ENCODE assay signal across 16 mouse cellular contexts in genomic region chr6:38181756-38182318, GRCm38 (mm10). TPM values are rescaled to one million over a fixed set of nuclear protein-coding genes. Genes with fewer than 3 reads are reported as not detected.
A peak's percentile ranks its signal among the peaks of the same experiment; 100 is the strongest.
DNase-seq lines count a peak whose midpoint lies in the region; ATAC-seq lines count a peak whose summit lies in the region.
"Had no signal": no experiment of that assay in that cellular context is flagged by ENCODE, and none has a peak within 500 bp of the region (broad histone marks: within the 10 kb centered on the region; RNA-seq: fewer than 3 reads in every experiment).

No protein-coding gene starts in this region.

- no peaks in the 10 kb centered on the region for H3K9me3 ChIP-seq in midbrain, embryonic 10.5 days (replicated peaks)
- no peaks in the 10 kb centered on the region for H3K9me3 ChIP-seq in midbrain, embryonic 14.5 days (ENCODE audit: control insufficient read depth, low read length)
- no peaks in the 10 kb centered on the region for H3K9me3 ChIP-seq in intestine, embryonic 14.5 days (ENCODE audit: control insufficient read depth, low read length)
- H3K9me3 ChIP-seq in limb, embryonic 13.5 days: peaks cover 6% of the 10 kb centered on the region; the same call in 1 of the 2 replicates
- H3K9me3 ChIP-seq in stomach, embryonic 16.5 days (replicated peaks; ENCODE audit: control insufficient read depth, low read length): no peaks in the 10 kb centered on the region

- H3K4me2 ChIP-seq in midbrain, embryonic 14.5 days (ENCODE audit: low read length): no peak overlapping the region
- H3K4me2 ChIP-seq in intestine, embryonic 14.5 days (ENCODE audit: low read length): no peak overlapping the region
- H3K4me2 ChIP-seq in limb, embryonic 13.5 days (replicated peaks): no peak overlapping the region
- H3K4me2 ChIP-seq in stomach, embryonic 16.5 days (ENCODE audit: low read depth, low read length): no peak overlapping the region

- WGBS in midbrain, embryonic 10.5 days: 85% methylated on average over 10 of the region's 10 CpGs
- 72% methylated on average over 10 of the region's 10 CpGs for WGBS in midbrain, embryonic 14.5 days
- 45% methylated on average over 10 of the region's 10 CpGs for WGBS in intestine, embryonic 14.5 days
- 25% methylated on average over 5 of the region's 10 CpGs for WGBS in limb, embryonic 13.5 days
- 43% methylated on average over 5 of the region's 10 CpGs for WGBS in stomach, embryonic 16.5 days

- H3K27ac ChIP-seq in midbrain, embryonic 10.5 days (replicated peaks): peak overlapping the region; percentile 63; the same call in 1 of the 2 replicates
- H3K27ac ChIP-seq in midbrain, embryonic 14.5 days (replicated peaks; ENCODE audit: low read depth, low read length): no peak overlapping the region
- peak overlapping the region; percentile 88 for H3K27ac ChIP-seq in intestine, embryonic 14.5 days (ENCODE audit: low read depth)
- H3K27ac ChIP-seq in limb, embryonic 13.5 days: peak overlapping the region; percentile 80
- H3K27ac ChIP-seq in stomach, embryonic 16.5 days (ENCODE audit: low read length): peak overlapping the region; percentile 56
- H3K27ac ChIP-seq: kidney, postnatal 0 days had no signal

- H3K4me3 ChIP-seq in midbrain, embryonic 10.5 days: no peak overlapping the region
- H3K4me3 ChIP-seq in midbrain, embryonic 14.5 days (replicated peaks; ENCODE audit: low read depth, low read length): no peak overlapping the region
- no peak overlapping the region for H3K4me3 ChIP-seq in intestine, embryonic 14.5 days (ENCODE audit: low read depth, low read length)
- no peak overlapping the region for H3K4me3 ChIP-seq in limb, embryonic 13.5 days
- no peak overlapping the region for H3K4me3 ChIP-seq in stomach, embryonic 16.5 days (replicated peaks; ENCODE audit: low read length)

- H3K27me3 ChIP-seq in midbrain, embryonic 10.5 days (ENCODE audit: low read depth, poor library complexity, severe bottlenecking): no peaks in the 10 kb centered on the region
- H3K27me3 ChIP-seq in midbrain, embryonic 14.5 days (ENCODE audit: control insufficient read depth, insufficient read depth, low read length): no peaks in the 10 kb centered on the region
- H3K27me3 ChIP-seq in intestine, embryonic 14.5 days (replicated peaks; ENCODE audit: control insufficient read depth, insufficient read depth, low read length): no peaks in the 10 kb centered on the region
- no peaks in the 10 kb centered on the region for H3K27me3 ChIP-seq in limb, embryonic 13.5 days
- H3K27me3 ChIP-seq in stomach, embryonic 16.5 days (ENCODE audit: control insufficient read depth, insufficient read depth, low read length): no peaks in the 10 kb centered on the region
- H3K27me3 ChIP-seq: Patski had no signal

- H3K4me1 ChIP-seq in midbrain, embryonic 10.5 days: peaks cover 29% of the 10 kb centered on the region
- H3K4me1 ChIP-seq in midbrain, embryonic 14.5 days (ENCODE audit: control insufficient read depth, insufficient read depth, low read length): no peaks in the 10 kb centered on the region
- H3K4me1 ChIP-seq in intestine, embryonic 14.5 days (replicated peaks; ENCODE audit: control insufficient read depth, insufficient read depth, low read length): peaks cover 9% of the 10 kb centered on the region; the same call in 1 of the 2 replicates
- peaks cover 36% of the 10 kb centered on the region for H3K4me1 ChIP-seq in limb, embryonic 13.5 days
- H3K4me1 ChIP-seq in stomach, embryonic 16.5 days (ENCODE audit: control insufficient read depth, insufficient read depth, low read length): 0 out of 2 replicates have a peak, but pooled peaks cover 4% of the 10 kb centered on the region

- ATAC-seq in midbrain, embryonic 14.5 days (ENCODE audit: low FRiP score, low TSS enrichment): no peak
- peak; percentile 87 for ATAC-seq in intestine, embryonic 14.5 days (replicated peaks; ENCODE audit: low FRiP score, low TSS enrichment, low read depth)
- ATAC-seq in limb, embryonic 13.5 days (ENCODE audit: low FRiP score, low read depth): peak; percentile 61; the same call in 1 of the 2 replicates
- ATAC-seq in stomach, embryonic 16.5 days (ENCODE audit: insufficient read depth, low FRiP score): peak; percentile 61; the same call in 1 of the 2 replicates
- ATAC-seq: Patski had no signal

- DNase-seq in midbrain, embryonic 10.5 days (ENCODE audit: low spot score): no peak
- no peak for DNase-seq in midbrain, embryonic 14.5 days
- no peak for DNase-seq in intestine, embryonic 14.5 days (ENCODE audit: low spot score)
- DNase-seq in adrenal gland, adult 2 months: no peak
- DNase-seq in heart, postnatal 4 days: no peak
- DNase-seq: adrenal gland, adult 8-10 months; heart, postnatal 14 days; left cerebral cortex, postnatal 4 days; lung, adult 2 months; right cerebral cortex, postnatal 25 days; thymus, postnatal 4 days had no signal

- H3K9ac ChIP-seq in midbrain, embryonic 14.5 days (replicated peaks; ENCODE audit: low read length): no peak overlapping the region; the same call in 1 of the 2 replicates
- H3K9ac ChIP-seq in intestine, embryonic 14.5 days (ENCODE audit: low read length): no peak overlapping the region
- H3K9ac ChIP-seq in limb, embryonic 13.5 days: no peak overlapping the region
- no peak overlapping the region for H3K9ac ChIP-seq in stomach, embryonic 16.5 days (ENCODE audit: low read length)

- peaks cover 92% of the 10 kb centered on the region for H3K36me3 ChIP-seq in midbrain, embryonic 10.5 days
- peaks cover 73% of the 10 kb centered on the region for H3K36me3 ChIP-seq in midbrain, embryonic 14.5 days (ENCODE audit: control insufficient read depth, insufficient read depth, low read length)
- H3K36me3 ChIP-seq in intestine, embryonic 14.5 days (ENCODE audit: control insufficient read depth, insufficient read depth, low read length): peaks cover 34% of the 10 kb centered on the region
- H3K36me3 ChIP-seq in limb, embryonic 13.5 days: peaks cover 70% of the 10 kb centered on the region
- no peaks in the 10 kb centered on the region for H3K36me3 ChIP-seq in stomach, embryonic 16.5 days (ENCODE audit: control insufficient read depth, insufficient read depth, low read length)

RNA-seq across cellular contexts. Expression of gene Atp6v0a4, which starts 57.5 kb away (rescaled TPM):
- not detected in 2 replicates for polyA plus RNA-seq in midbrain, embryonic 10.5 days (2016; fragmentation: Nextera tagmentation; extraction: Ambion mirVana)
- 0.32 TPM in 1 of 2 replicates, not detected in the other for polyA plus RNA-seq in midbrain, embryonic 14.5 days (2014; fragmentation: Nextera tagmentation; extraction: Ambion mirVana)
- 0.97 and 1.9 TPM in 2 replicates for polyA plus RNA-seq in intestine, embryonic 14.5 days (2014; fragmentation: Nextera tagmentation; extraction: Ambion mirVana)
- 0.29 and 0.78 TPM in 2 replicates for polyA plus RNA-seq in limb, embryonic 13.5 days (2015; fragmentation: Nextera tagmentation; extraction: Ambion mirVana)
- polyA plus RNA-seq in stomach, embryonic 16.5 days (2015; fragmentation: Nextera tagmentation; extraction: Ambion mirVana): 9.3 and 17.7 TPM in 2 replicates
- total RNA-seq in adrenal gland, adult 2 months (2021): 1 to 10 TPM; 2.0 to 2.4 TPM
- polyA plus RNA-seq in adrenal gland, adult 2 months (2012; rRNA removed): 0.12 and 0.32 TPM in 2 replicates
- 1 to 10 TPM; 2.1 to 2.9 TPM for total RNA-seq in heart, postnatal 4 days (2021)
- total RNA-seq: megakaryocyte, adult 5-6 weeks had no signal
